Mouse (Mus musculus): ENCODE measurements around the gene Olfr1306.

The Olfr1306 gene

DNA sequence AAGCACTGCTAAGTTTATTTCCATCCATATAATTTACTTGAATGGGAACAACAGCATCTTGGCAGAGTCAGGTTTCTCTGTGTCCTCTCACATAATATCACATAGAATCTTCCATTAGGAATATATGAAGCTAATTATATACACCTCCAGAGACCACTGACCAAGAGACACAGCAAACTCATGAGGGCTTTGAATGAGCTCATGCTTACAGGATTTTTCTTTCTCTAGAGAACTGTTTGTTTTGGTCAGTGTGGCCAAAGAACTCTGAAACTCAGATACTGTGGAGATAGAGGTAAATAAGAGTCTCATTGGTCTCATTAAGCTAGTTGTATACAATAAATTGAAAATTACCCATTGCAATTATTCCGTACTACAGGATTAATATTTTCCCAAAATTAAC lies at the start of gene Olfr1306:
Gene Olfr1306, minus strand, starts transcription at position 101 of the 400 bp plus-strand sequence.
- DNase-seq (ENCODE audit: low read depth, low spot score): no peak

DNA sequence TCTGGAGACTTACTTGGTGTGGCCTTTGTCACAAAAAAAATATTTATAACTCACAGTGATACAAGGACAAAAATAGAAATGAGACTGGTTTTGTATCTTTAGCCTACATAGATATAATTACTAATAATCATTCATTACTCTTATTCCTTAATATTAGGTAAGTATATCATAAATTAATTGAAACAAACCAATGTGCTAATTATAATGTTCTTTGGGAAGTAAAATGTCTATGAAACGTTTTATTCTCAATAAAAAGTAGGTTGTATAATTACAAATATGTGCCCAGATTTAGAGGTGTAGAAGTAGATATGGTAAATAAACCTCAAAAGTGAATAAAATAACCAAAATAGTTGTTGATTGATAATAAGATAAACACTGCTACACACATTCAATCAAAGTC lies 48.8 kb upstream of the Olfr1306 start, which contains the start of gene Olfr1308:
Gene Olfr1308, minus strand, starts transcription at position 101 of the 400 bp plus-strand sequence.
- no peak for DNase-seq (ENCODE audit: low read depth, low spot score)

DNA sequence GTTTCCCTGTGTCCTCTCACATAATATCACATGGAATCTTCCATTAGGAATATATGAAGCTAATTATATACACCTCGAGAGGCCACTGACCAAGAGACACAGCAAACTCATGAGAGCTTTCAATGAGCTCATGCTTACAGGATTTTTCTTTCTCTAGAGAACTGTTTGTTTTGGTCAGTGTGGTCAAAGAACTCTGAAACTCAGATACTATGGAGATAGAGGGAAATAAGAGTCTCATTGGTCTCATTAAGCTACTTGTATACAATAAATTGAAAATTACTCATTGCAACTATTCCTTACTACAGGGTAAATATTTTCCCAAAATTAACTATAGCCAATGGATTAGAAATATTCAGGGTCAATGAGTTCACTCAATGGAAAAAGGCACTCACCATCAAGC lies 33.3 kb upstream of the Olfr1306 start, which contains the start of gene Olfr1307:
Gene Olfr1307, minus strand, starts transcription at position 101 of the 400 bp plus-strand sequence.
- no peak for DNase-seq (ENCODE audit: low read depth, low spot score)

DNA sequence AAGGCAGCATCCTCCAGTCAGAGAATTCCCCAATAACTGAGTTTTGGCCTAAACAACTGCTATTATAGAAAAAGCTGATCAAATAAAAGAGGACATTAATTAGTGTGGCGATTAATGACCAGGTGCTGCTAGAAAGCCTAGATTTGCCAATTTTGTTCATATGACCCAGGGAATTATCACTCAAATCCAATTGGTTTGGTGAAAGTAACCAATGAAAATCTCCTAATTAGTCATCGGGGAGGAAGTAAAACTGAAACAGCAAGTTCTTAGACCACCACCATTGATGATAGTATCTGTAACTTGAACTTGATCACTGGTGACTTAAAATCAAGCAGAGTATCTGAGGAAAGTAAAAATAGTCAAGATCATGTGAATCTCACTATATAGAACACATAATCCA lies 39.0 kb downstream of the Olfr1306 start, which contains the start of gene Olfr1305:
Gene Olfr1305, minus strand, starts transcription at position 101 of the 400 bp plus-strand sequence.
- DNase-seq (ENCODE audit: low read depth, low spot score): no peak
